ENCODE assay signal across 12 mouse cellular contexts in the genomic region with DNA sequence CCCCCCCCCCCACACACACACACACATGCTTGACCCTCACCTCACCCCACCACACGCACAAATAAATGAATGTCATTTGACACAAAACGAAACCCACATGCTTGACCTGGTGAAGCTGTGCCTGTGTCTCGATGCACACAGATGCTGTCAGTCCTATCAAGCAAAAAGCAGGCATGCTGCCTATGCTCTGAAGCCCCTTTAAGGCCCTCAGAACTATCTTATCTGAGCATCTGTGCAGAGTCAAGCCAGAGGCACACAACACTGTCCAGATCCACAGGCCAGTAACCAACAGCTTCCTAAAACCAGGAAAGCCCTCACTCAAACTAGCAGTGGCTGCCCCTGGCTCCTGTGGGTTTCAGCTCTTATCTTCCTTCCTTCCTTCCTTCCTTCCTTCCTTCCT.
"Had no signal": no experiment of that assay in that cellular context is flagged by ENCODE, and none has a peak within 500 bp of the region (broad histone marks: within the 10 kb centered on the region; RNA-seq: fewer than 3 reads in every experiment).

No protein-coding gene starts in this region.

- H3K27ac ChIP-seq: left cerebral cortex, adult 2 months; limb, embryonic 10.5 days; midbrain, embryonic 13.5 days; stomach, embryonic 15.5 days had no signal

- H3K4me1 ChIP-seq: midbrain, embryonic 13.5 days had no signal

- H3K9me3 ChIP-seq: limb, embryonic 10.5 days; midbrain, embryonic 13.5 days; stomach, embryonic 15.5 days had no signal

- H3K4me2 ChIP-seq: lung, embryonic 14.5 days; midbrain, embryonic 13.5 days; stomach, embryonic 15.5 days had no signal

- H3K9ac ChIP-seq: lung, embryonic 14.5 days; midbrain, embryonic 13.5 days; stomach, embryonic 15.5 days had no signal

- ATAC-seq: inflammation-experienced regulatory T-cells, adult 6 months; intestine, postnatal 0 days; midbrain, embryonic 13.5 days had no signal

- DNase-seq: kidney, adult 8-10 months; kidney, postnatal 25 days; lung, postnatal 36 days; right cerebral cortex, postnatal 14 days; thymus, postnatal 36 days had no signal

- H3K36me3 ChIP-seq: limb, embryonic 10.5 days; midbrain, embryonic 13.5 days; stomach, embryonic 15.5 days had no signal

- H3K4me3 ChIP-seq: left cerebral cortex, adult 2 months; limb, embryonic 10.5 days; midbrain, embryonic 13.5 days; stomach, embryonic 15.5 days had no signal

- H3K27me3 ChIP-seq: midbrain, embryonic 13.5 days; stomach, embryonic 15.5 days had no signal
